Mouse (Mus musculus): ENCODE results near the gene Foxj3. TPM values are rescaled to one million over a fixed set of nuclear protein-coding genes. Genes with fewer than 3 reads are reported as not detected.

The Foxj3 gene
- total and polyA plus RNA-seq, 3 experiments, result 13.4 to 33.9 (median 15.3) TPM

DNA sequence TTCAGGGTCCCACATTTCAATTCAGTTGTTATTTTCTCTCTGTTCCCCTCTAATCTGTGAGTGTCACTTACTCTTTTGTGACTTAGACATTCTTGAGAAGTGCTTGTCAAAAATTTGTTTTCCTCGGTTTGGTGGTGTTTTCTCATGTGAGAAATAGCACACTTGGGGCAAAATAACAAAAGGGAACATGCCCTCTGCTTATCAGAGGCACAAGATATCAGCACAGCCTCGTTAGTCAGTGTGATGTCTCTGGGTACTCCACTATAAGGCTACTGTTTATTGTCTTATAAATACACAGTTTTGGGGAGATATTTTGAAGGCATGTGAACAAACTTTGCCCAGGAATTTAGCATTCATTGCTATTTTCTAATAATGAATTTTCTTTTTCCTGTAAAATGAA is 37.7 kb downstream of the Foxj3 start:
- H3K79me2 ChIP-seq (replicated peaks; ENCODE audit: control insufficient read depth, extremely low read depth, insufficient read depth, poor library complexity, severe bottlenecking), result peaks cover 25% of the 10 kb centered on the region
- in situ Hi-C loops (cut with MboI; ENCODE audit: low pct_ligation_motif_present, low pct_unique_long_range_greater_than_20kb, low sequenced_read_pairs), result no loop called here
- DNase-seq (ENCODE audit: extremely low read depth), result no peak
- dilution Hi-C loops (cut with MboI; ENCODE audit: extremely low pct_ligation_motif_present, extremely low pct_unique_long_range_greater_than_20kb, low sequenced_read_pairs), result no loop called here
- peaks cover 2% of the 10 kb centered on the region for H3K9me3 ChIP-seq (replicated peaks; ENCODE audit: low read length)
- no peak overlapping the region for H3K27ac ChIP-seq (ENCODE audit: insufficient read depth, low read depth)
- no peak overlapping the region for H3K4me3 ChIP-seq (replicated peaks in 1 of 3; ENCODE audit: low read depth in 2 of 3, low read length in 2 of 3, poor library complexity in 1 of 3)
- H3K4me2 ChIP-seq (ENCODE audit: insufficient read depth, low read depth, poor library complexity, severe bottlenecking), result no peak overlapping the region
- peaks cover 0 to 27% of the 10 kb centered on the region in 2 experiments; a peak in 2 of 4 replicates for H3K4me1 ChIP-seq (ENCODE audit: control insufficient read depth in 1 of 2, insufficient read depth in 2 of 2)
- peaks cover 14 to 51% of the 10 kb centered on the region in 2 experiments for H3K36me3 ChIP-seq (replicated peaks in 1 of 2; ENCODE audit: control insufficient read depth in 1 of 2, insufficient read depth in 1 of 2, low read length in 1 of 2)
- TF ChIP-seq IRF4 (IDR thresholded peaks at IDR 0.05; ENCODE audit: low read depth, low read length) (no peak), ZMIZ1 (IDR thresholded peaks at IDR 0.05; ENCODE audit: low read depth, low read length) (no peak), CTCF (conservative IDR thresholded peaks at IDR 0.05 in 1 of 2, IDR thresholded peaks at IDR 0.05 in 1 of 2; ENCODE audit: low read depth in 2 of 2, low read length in 2 of 2) (no peak), RCOR1 (conservative IDR thresholded peaks at IDR 0.05; ENCODE audit: low read depth, low read length) (no peak), MAZ (IDR thresholded peaks at IDR 0.05; ENCODE audit: low read depth, low read length) (no peak), MXI1 (IDR thresholded peaks at IDR 0.05; ENCODE audit: low read depth, low read length) (no peak), MYC (IDR thresholded peaks at IDR 0.05; ENCODE audit: low read depth, low read length) (no peak), KAT2A (IDR thresholded peaks at IDR 0.05; ENCODE audit: insufficient replicate concordance, low read length) (no peak), TCF12 (IDR thresholded peaks at IDR 0.05; ENCODE audit: low read depth, low read length) (no peak), JUND (conservative IDR thresholded peaks at IDR 0.05; ENCODE audit: low read depth, low read length) (no peak), HCFC1 (IDR thresholded peaks at IDR 0.05; ENCODE audit: low read depth, low read length) (no peak), CHD1 (IDR thresholded peaks at IDR 0.05; ENCODE audit: low read depth, low read length) (no peak), USF2 (conservative IDR thresholded peaks at IDR 0.05; ENCODE audit: low read depth, low read length) (no peak), SIN3A (IDR thresholded peaks at IDR 0.05; ENCODE audit: low read length) (no peak), RAD21 (IDR thresholded peaks at IDR 0.05; ENCODE audit: low read depth, low read length) (no peak), JUN (IDR thresholded peaks at IDR 0.05; ENCODE audit: insufficient read depth, low read depth, low read length) (no peak)
- H3K27me3 ChIP-seq (replicated peaks), result no peaks in the 10 kb centered on the region
- H3K9ac ChIP-seq (ENCODE audit: insufficient read depth, low read depth), result no peak overlapping the region

DNA sequence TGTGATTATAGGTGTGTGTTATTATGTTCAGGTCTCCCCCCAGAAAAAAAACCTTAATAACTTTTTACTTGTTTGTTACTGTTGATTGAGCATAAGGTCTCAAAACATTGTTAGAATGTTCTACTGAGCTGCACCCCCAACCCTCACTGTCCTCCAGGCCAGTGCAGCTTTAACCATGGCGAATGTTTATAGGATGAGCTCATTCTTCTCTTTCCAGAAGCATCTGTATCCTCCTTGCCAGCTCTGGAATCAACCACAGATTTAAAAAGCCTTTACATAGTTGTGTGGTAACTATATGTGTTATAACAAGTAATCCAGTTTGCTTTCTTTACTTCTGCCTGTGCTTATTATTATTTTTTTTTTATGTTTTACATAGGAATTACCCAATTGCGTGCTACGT is 38.7 kb downstream of the Foxj3 start:
- no peak for DNase-seq (ENCODE audit: extremely low read depth)
- no peak overlapping the region for H3K9ac ChIP-seq (ENCODE audit: insufficient read depth, low read depth)
- H3K4me2 ChIP-seq (ENCODE audit: insufficient read depth, low read depth, poor library complexity, severe bottlenecking), result no peak overlapping the region
- peaks cover 2% of the 10 kb centered on the region for H3K9me3 ChIP-seq (replicated peaks; ENCODE audit: low read length)
- TF ChIP-seq ETS1 (conservative IDR thresholded peaks at IDR 0.05; ENCODE audit: low read depth, low read length), result no peak
- TF ChIP-seq BHLHE40 (IDR thresholded peaks at IDR 0.05; ENCODE audit: low read depth, low read length), result no peak
- TF ChIP-seq CTCF (conservative IDR thresholded peaks at IDR 0.05 in 1 of 2, IDR thresholded peaks at IDR 0.05 in 1 of 2; ENCODE audit: low read depth in 2 of 2, low read length in 2 of 2), result no peak
- TF ChIP-seq TBP (conservative IDR thresholded peaks at IDR 0.05; ENCODE audit: low read depth, low read length), result no peak
- TF ChIP-seq RAD21 (IDR thresholded peaks at IDR 0.05; ENCODE audit: low read depth, low read length), result no peak
- TF ChIP-seq NELFE (IDR thresholded peaks at IDR 0.05; ENCODE audit: low read depth, low read length), result no peak
- no peak for TF ChIP-seq SMC3 (IDR thresholded peaks at IDR 0.05; ENCODE audit: low read depth, low read length)
- no peak for TF ChIP-seq E2F4 (IDR thresholded peaks at IDR 0.05; ENCODE audit: insufficient replicate concordance, low read depth, low read length)
- no peak for TF ChIP-seq MAX (IDR thresholded peaks at IDR 0.05; ENCODE audit: low read length)
- TF ChIP-seq POLR2A (IDR thresholded peaks at IDR 0.05; ENCODE audit: low read depth, low read length), result no peak
- TF ChIP-seq JUND (conservative IDR thresholded peaks at IDR 0.05; ENCODE audit: low read depth, low read length), result no peak
- no peak for TF ChIP-seq CHD1 (IDR thresholded peaks at IDR 0.05; ENCODE audit: low read depth, low read length)
- no peak for TF ChIP-seq HCFC1 (IDR thresholded peaks at IDR 0.05; ENCODE audit: low read depth, low read length)
- no peak for TF ChIP-seq MAZ (IDR thresholded peaks at IDR 0.05; ENCODE audit: low read depth, low read length)
- H3K79me2 ChIP-seq (replicated peaks; ENCODE audit: control insufficient read depth, extremely low read depth, insufficient read depth, poor library complexity, severe bottlenecking), result peaks cover 33% of the 10 kb centered on the region
- H3K4me3 ChIP-seq (replicated peaks in 1 of 3; ENCODE audit: low read depth in 2 of 3, low read length in 2 of 3, poor library complexity in 1 of 3), result no peak overlapping the region
- peaks cover 0 to 35% of the 10 kb centered on the region in 2 experiments; a peak in 2 of 4 replicates for H3K4me1 ChIP-seq (ENCODE audit: control insufficient read depth in 1 of 2, insufficient read depth in 2 of 2)
- dilution Hi-C loops (cut with MboI; ENCODE audit: extremely low pct_ligation_motif_present, extremely low pct_unique_long_range_greater_than_20kb, low sequenced_read_pairs), result no loop called here
- peaks cover 14 to 47% of the 10 kb centered on the region in 2 experiments for H3K36me3 ChIP-seq (replicated peaks in 1 of 2; ENCODE audit: control insufficient read depth in 1 of 2, insufficient read depth in 1 of 2, low read length in 1 of 2)
- H3K27ac ChIP-seq (ENCODE audit: insufficient read depth, low read depth), result no peak overlapping the region
- in situ Hi-C loops (cut with MboI; ENCODE audit: low pct_ligation_motif_present, low pct_unique_long_range_greater_than_20kb, low sequenced_read_pairs), result no loop called here
- H3K27me3 ChIP-seq (replicated peaks), result no peaks in the 10 kb centered on the region

Measured in CH12.LX (cell line).